Mouse (Mus musculus) midbrain, embryonic 13.5 days (tissue): Measurements from ENCODE around the gene Elmo1. TPM values are rescaled to one million over a fixed set of nuclear protein-coding genes. Genes with fewer than 3 reads are reported as not detected.

Experiments used
- ATAC-seq: fragments of 200-750 bp; cut with Nextera tagmentation; 2 replicates; pipeline ENCODE4 v1.8.0; 2017; ENCODE audit warnings: mild to moderate bottlenecking, moderate TSS enrichment, moderate library complexity
- H3K27ac ChIP-seq: fragments of 300-500 bp; sonication (generic); 2 replicates; pipeline ENCODE4 v1.5.1; 2015; ENCODE audit warnings: inconsistent platforms, mild to moderate bottlenecking, moderate library complexity
- H3K27me3 ChIP-seq: fragments of 300-500 bp; sonication (generic); 2 replicates; pipeline ENCODE4 v1.6.1; 2015; ENCODE audit warnings: mild to moderate bottlenecking, inconsistent platforms
- H3K36me3 ChIP-seq: fragments of 300-500 bp; sonication (generic); 2 replicates; pipeline ENCODE4 v1.6.1; 2015; ENCODE audit warnings: mild to moderate bottlenecking, inconsistent platforms
- H3K4me1 ChIP-seq: fragments of 300-500 bp; sonication (generic); replicated peaks from 2 replicates; pipeline ENCODE4 v1.6.1; 2015; ENCODE audit warnings: inconsistent platforms
- H3K4me2 ChIP-seq: fragments of 300-500 bp; sonication (generic); replicated peaks from 2 replicates; pipeline ENCODE4 v1.6.1; 2015; ENCODE audit warnings: moderate library complexity, mild to moderate bottlenecking, inconsistent platforms
- H3K4me3 ChIP-seq: fragments of 300-500 bp; sonication (generic); replicated peaks from 2 replicates; pipeline ENCODE4 v1.5.1; 2015; ENCODE audit warnings: mild to moderate bottlenecking, inconsistent platforms
- H3K9ac ChIP-seq: fragments of 300-500 bp; sonication (generic); replicated peaks from 2 replicates; pipeline ENCODE4 v1.6.1; 2015; ENCODE audit warnings: mild to moderate bottlenecking, inconsistent platforms
- H3K9me3 ChIP-seq: fragments of 300-500 bp; sonication (generic); 2 replicates; pipeline ENCODE4 v1.6.1; 2016; ENCODE audit warnings: mild to moderate bottlenecking, inconsistent platforms
- WGBS: fragments of 180-500 bp; shearing (Covaris S2); methylation state at CpG from one replicate; pipeline ENCODE4 v1.1.7; 2015; 5-methylcytosine and 5-hydroxymethylcytosine counted together
- polyA plus RNA-seq: library from polyadenylated mRNA; unstranded; fragments of >200 nt; fragmentation: Nextera tagmentation; extraction: Ambion mirVana; gene quantifications from 2 replicates; pipeline ENCODE4 v1.2.1, GENCODE M21; 2015

The Elmo1 gene
- polyA plus RNA-seq, 1 experiment from 2014 or later, result 36.5 TPM

- H3K27ac ChIP-seq, result no peak overlapping the region
These were observed 373.8 kb downstream of the Elmo1 start for GRCm38 (mm10) chr13:20464161-20464560.

GRCm38 (mm10) chr13:20467381-20467780 lies 377.0 kb downstream of the Elmo1 start:
- Histone ChIP-seq H3K9ac (no peak overlapping the region), H3K9me3 (no peaks in the 10 kb centered on the region), H3K4me2 (no peak overlapping the region), H3K27ac (no peak overlapping the region), H3K27me3 (no peaks in the 10 kb centered on the region), H3K4me1 (peaks cover 12% of the 10 kb centered on the region), H3K36me3 (no peaks in the 10 kb centered on the region), H3K4me3 (no peak overlapping the region)
- ATAC-seq, result no peak
- 96% methylated on average over 1 of the region's 1 CpGs for WGBS

More at GRCm38 (mm10) chr13:20464161-20464560, 373.8 kb downstream of the Elmo1 start:
- Histone ChIP-seq H3K4me1 (no peaks in the 10 kb centered on the region), H3K27me3 (no peaks in the 10 kb centered on the region), H3K4me2 (no peak overlapping the region), H3K9me3 (no peaks in the 10 kb centered on the region), H3K9ac (no peak overlapping the region), H3K36me3 (no peaks in the 10 kb centered on the region), H3K4me3 (no peak overlapping the region)
- no peak for ATAC-seq

- H3K9me3 ChIP-seq, result no peaks in the 10 kb centered on the region
- 6% methylated on average over 6 of the region's 6 CpGs for WGBS
- H3K9ac ChIP-seq, result peak overlapping the region; percentile 75; the same call in 1 of the 2 replicates
- peak overlapping the region; percentile 78 for H3K4me2 ChIP-seq
- H3K4me1 ChIP-seq, result peaks cover 35% of the 10 kb centered on the region
- H3K27me3 ChIP-seq, result no peaks in the 10 kb centered on the region
- ATAC-seq, result peak; percentile 62
- no peaks in the 10 kb centered on the region for H3K36me3 ChIP-seq
- H3K4me3 ChIP-seq, result peak overlapping the region; percentile 62
- H3K27ac ChIP-seq, result peak overlapping the region; percentile 88
These were observed 381.3 kb downstream of the Elmo1 start for GRCm38 (mm10) chr13:20471732-20472131.

GRCm38 (mm10) chr13:20472301-20472831 lies 382.0 kb downstream of the Elmo1 start:
- 8% methylated on average over 10 of the region's 10 CpGs for WGBS
- peaks cover 38% of the 10 kb centered on the region for H3K4me1 ChIP-seq
- H3K4me3 ChIP-seq, result peak overlapping the region; percentile 62
- peak overlapping the region; percentile 75 for H3K9ac ChIP-seq
- H3K27me3 ChIP-seq, result no peaks in the 10 kb centered on the region
- peak overlapping the region; percentile 78 for H3K4me2 ChIP-seq
- H3K27ac ChIP-seq, result peak overlapping the region; percentile 88
- H3K9me3 ChIP-seq, result no peaks in the 10 kb centered on the region
- peak; percentile 75 for ATAC-seq
- H3K36me3 ChIP-seq, result no peaks in the 10 kb centered on the region

GRCm38 (mm10) chr13:20472891-20473539 lies 382.6 kb downstream of the Elmo1 start:
- peak overlapping the region; percentile 75 for H3K9ac ChIP-seq
- H3K4me1 ChIP-seq, result peaks cover 39% of the 10 kb centered on the region
- H3K9me3 ChIP-seq, result no peaks in the 10 kb centered on the region
- H3K27ac ChIP-seq, result peak overlapping the region; percentile 88
- peak; percentile 84 for ATAC-seq
- H3K36me3 ChIP-seq, result no peaks in the 10 kb centered on the region
- 20% methylated on average over 15 of the region's 15 CpGs for WGBS
- H3K4me2 ChIP-seq, result peak overlapping the region; percentile 78
- H3K4me3 ChIP-seq, result peak overlapping the region; percentile 62
- no peaks in the 10 kb centered on the region for H3K27me3 ChIP-seq

GRCm38 (mm10) chr13:20473641-20474078 lies 383.3 kb downstream of the Elmo1 start:
- 41% methylated on average over 7 of the region's 7 CpGs for WGBS
- peak overlapping the region; percentile 75 for H3K9ac ChIP-seq
- peaks cover 39% of the 10 kb centered on the region for H3K4me1 ChIP-seq
- peak overlapping the region; percentile 78 for H3K4me2 ChIP-seq
- H3K4me3 ChIP-seq, result peak overlapping the region; percentile 62
- peak overlapping the region; percentile 88 for H3K27ac ChIP-seq
- H3K9me3 ChIP-seq, result no peaks in the 10 kb centered on the region
- H3K27me3 ChIP-seq, result no peaks in the 10 kb centered on the region
- no peak for ATAC-seq
- H3K36me3 ChIP-seq, result no peaks in the 10 kb centered on the region

GRCm38 (mm10) chr13:20474600-20474999 lies 384.2 kb downstream of the Elmo1 start:
- H3K9me3 ChIP-seq, result no peaks in the 10 kb centered on the region
- peak overlapping the region; percentile 75 for H3K9ac ChIP-seq
- peak overlapping the region; percentile 78 for H3K4me2 ChIP-seq
- H3K27ac ChIP-seq, result 0 out of 2 replicates have a peak overlapping the region, but pooled peaks have one; percentile 88
- WGBS, result 93% methylated on average over 4 of the region's 4 CpGs
- peaks cover 39% of the 10 kb centered on the region for H3K4me1 ChIP-seq
- no peaks in the 10 kb centered on the region for H3K27me3 ChIP-seq
- no peak for ATAC-seq
- H3K36me3 ChIP-seq, result no peaks in the 10 kb centered on the region
- H3K4me3 ChIP-seq, result peak overlapping the region; percentile 62

- Histone ChIP-seq H3K27ac (no peak overlapping the region; the same call in 1 of the 2 replicates), H3K4me1 (peaks cover 4% of the 10 kb centered on the region), H3K36me3 (no peaks in the 10 kb centered on the region), H3K9me3 (no peaks in the 10 kb centered on the region), H3K27me3 (no peaks in the 10 kb centered on the region), H3K4me3 (no peak overlapping the region), H3K9ac (no peak overlapping the region), H3K4me2 (no peak overlapping the region)
- ATAC-seq, result no peak
- 84% methylated on average over 1 of the region's 1 CpGs for WGBS
These were observed 391.4 kb downstream of the Elmo1 start for GRCm38 (mm10) chr13:20481805-20482204.

- H3K9me3 ChIP-seq, result no peaks in the 10 kb centered on the region
- no peak for ATAC-seq
- H3K4me2 ChIP-seq, result no peak overlapping the region
- no peak overlapping the region for H3K4me3 ChIP-seq
- H3K4me1 ChIP-seq, result peaks cover 9% of the 10 kb centered on the region
- H3K9ac ChIP-seq, result no peak overlapping the region
- no peaks in the 10 kb centered on the region for H3K27me3 ChIP-seq
- H3K36me3 ChIP-seq, result no peaks in the 10 kb centered on the region
- H3K27ac ChIP-seq, result no peak overlapping the region
- WGBS, result 68% methylated on average over 3 of the region's 3 CpGs
These were observed 398.7 kb downstream of the Elmo1 start for GRCm38 (mm10) chr13:20489110-20489509.

- peak; percentile 86 for ATAC-seq
- H3K27me3 ChIP-seq, result no peaks in the 10 kb centered on the region
- H3K27ac ChIP-seq, result no peak overlapping the region
- no peak overlapping the region for H3K4me2 ChIP-seq
- peaks cover 9% of the 10 kb centered on the region for H3K4me1 ChIP-seq
- 49% methylated on average over 8 of the region's 8 CpGs for WGBS
- H3K36me3 ChIP-seq, result no peaks in the 10 kb centered on the region
- H3K9me3 ChIP-seq, result no peaks in the 10 kb centered on the region
- no peak overlapping the region for H3K4me3 ChIP-seq
- no peak overlapping the region for H3K9ac ChIP-seq
These were observed 399.5 kb downstream of the Elmo1 start for GRCm38 (mm10) chr13:20489698-20490417.

GRCm38 (mm10) chr13:20490860-20491594 lies 400.6 kb downstream of the Elmo1 start:
- Histone ChIP-seq H3K4me3 (no peak overlapping the region), H3K27me3 (no peaks in the 10 kb centered on the region), H3K4me1 (peaks cover 9% of the 10 kb centered on the region), H3K9ac (no peak overlapping the region), H3K9me3 (no peaks in the 10 kb centered on the region), H3K36me3 (no peaks in the 10 kb centered on the region), H3K4me2 (no peak overlapping the region), H3K27ac (0 out of 2 replicates have a peak overlapping the region, but pooled peaks have one; percentile 47)
- no peak for ATAC-seq
- WGBS, result 85% methylated on average over 5 of the region's 5 CpGs
